Mouse (Mus musculus): ENCODE data around the gene Defb45. TPM values are rescaled to one million over a fixed set of nuclear protein-coding genes. Genes with fewer than 3 reads are reported as not detected.
A peak's percentile ranks its signal among the peaks of the same experiment; 100 is the strongest.

Gene Defb45
- total RNA-seq, 2 experiments from 2014 or later, result not detected

DNA sequence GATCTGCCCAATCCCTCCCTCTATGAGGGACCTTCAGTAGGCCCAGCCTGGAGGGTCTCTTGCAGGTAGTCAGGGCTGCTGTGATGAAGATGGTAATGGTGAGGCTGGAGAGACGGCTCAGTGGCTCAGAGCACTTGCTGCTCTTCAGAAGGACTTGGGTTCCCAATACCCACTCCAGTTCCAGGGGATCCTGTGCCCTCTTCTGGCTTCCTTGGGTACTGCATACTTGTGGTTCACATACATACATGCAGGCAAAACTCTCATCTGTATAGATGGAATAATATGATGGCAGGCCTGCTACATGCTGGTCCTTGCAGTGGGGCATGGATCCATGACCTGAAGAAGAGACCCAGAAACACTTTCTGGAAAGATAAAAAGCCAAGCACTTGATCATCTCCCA, 9.5 kb upstream of the Defb45 start:
- no peak for DNase-seq (ENCODE audit: low spot score in 2 of 2)

DNA sequence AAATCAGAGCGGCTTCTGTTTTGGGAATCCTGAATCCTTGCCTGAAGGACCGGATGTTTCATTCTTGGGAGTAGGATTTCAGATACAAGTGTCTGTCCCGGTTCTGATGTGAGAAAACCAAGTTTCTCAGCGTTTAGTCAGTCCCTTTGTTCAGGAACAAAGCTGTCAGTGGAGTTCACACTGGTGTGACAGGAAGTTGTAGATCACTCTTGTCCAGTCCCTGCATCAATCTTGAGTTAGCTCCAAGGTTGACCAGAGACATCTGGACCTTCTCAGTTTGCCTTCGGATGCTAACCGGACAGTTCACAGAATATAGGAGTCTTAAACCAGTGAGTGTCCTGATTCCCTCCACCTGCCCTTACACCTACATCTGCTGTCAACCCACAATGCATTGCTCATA, 8.5 kb upstream of the Defb45 start:
- DNase-seq (ENCODE audit: low spot score in 2 of 2), result no peak

DNA sequence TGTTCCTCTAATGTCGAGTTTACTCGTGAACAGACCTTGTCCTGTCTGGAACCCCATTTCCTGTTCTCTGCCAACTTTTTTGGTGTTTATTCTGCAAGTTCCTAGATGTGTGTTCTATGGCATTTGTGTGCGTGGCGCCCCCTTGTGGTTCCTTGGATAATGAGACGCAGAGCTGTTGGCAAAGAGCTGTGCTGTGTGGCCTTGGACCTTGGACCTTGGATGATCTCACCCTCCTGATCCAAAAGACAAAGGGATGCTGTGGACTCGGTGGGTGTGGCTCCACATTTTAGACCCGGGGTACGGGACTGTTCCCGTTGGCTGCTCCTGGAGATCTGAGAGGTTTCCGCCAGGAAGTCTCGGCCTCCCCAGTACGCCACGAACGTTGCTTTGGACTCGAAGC, 4.9 kb upstream of the Defb45 start, which contains the start of gene Defb36:
Defb36 (plus strand) TSS at position 271 of the 400 bp plus-strand sequence.
- DNase-seq (ENCODE audit: low spot score in 2 of 2), result peak; percentile 25 to 38

DNA sequence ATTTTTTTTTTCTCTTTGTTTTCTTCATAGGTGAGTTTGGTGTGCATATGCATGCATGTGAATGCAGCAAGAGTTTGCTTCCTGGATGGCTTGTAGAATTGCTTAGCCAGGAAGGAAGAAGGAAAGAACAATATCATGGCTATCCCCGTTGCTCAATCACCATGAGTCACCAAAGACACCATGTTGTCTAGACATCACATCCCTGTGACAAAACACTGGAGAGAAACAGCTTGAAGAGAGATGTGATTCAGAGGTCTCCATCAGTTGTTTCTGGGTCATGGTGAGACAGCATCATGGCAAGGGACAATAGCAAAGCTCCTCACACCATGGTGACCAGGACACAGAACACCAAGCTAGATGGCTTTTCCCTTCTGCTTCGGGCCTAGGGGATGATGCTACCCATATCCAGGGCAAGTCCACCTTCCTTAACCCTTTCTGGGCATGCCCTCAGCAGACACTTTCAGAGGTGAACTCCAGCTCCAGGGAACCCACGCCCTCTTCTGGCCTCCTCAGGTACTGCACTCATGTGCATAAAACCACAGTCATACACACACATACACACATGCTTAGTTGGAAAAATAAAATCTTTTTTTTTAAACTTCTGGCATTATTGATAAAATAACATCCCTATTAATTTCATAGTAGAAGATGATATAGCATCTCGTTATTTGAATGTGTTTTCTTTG, 2.2 kb upstream of the Defb45 start:
- no peak for DNase-seq (ENCODE audit: low spot score in 2 of 2)

DNA sequence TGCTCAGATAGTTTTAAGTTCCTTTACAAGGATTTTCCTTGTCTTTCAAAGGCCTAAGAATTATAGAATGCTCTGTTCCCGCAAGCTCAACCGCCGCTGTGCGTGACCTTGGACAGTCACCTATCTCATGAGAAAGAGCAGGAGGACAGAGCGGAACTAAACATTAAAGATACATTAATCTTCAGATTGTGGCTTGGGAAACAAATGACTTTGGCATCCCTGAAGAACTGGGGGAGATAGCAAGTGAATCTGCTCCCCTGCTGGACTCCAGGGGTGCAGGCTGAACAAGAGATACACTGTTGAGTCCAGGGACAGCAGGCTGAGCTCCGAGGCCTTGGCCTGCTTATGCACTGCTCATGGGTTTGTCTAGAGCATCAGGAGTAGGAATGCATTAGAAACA, 877 bp upstream of the Defb45 start:
- no peak for DNase-seq (ENCODE audit: low spot score in 2 of 2)

DNA sequence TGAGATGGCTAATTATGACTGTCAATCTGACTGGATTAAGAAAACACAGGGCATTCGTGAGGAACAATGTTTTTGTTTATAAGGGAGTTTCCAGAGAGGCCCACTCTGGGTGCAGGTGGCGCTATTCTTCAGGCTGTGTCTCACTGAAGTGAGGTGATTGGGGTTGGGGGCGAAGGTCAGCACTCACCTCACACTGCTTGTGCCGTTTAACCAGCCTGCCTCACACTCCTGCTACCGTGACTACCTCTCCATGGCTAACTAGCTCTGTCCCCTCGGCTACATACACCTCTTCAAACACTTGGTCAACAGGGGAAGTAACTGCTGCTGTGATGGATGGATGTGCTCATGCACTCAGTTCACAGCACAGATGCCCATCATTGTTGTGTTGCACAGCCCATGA, 10.2 kb downstream of the Defb45 start:
- no peak for DNase-seq (ENCODE audit: low spot score in 2 of 2)

DNA sequence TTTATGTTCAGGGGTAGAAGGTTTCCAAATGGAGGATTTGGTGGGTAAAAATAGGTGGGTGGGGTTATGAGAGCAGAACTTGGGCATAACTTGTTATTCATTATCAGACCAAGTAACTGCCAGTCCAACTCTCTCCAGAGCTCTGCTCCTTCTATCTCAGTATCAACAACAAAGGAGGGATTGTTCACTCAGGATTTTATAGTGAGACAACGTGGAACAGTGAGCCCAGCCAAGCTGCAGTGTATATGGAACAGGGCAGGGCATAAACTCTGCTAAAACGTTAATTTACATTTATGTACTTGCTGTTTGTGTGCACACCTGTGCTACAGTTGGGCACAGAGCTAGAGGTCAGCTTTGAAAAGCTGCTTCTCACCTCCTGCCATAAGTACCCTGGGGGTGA, 10.7 kb downstream of the Defb45 start:
- DNase-seq (ENCODE audit: low spot score in 2 of 2), result no peak

DNA sequence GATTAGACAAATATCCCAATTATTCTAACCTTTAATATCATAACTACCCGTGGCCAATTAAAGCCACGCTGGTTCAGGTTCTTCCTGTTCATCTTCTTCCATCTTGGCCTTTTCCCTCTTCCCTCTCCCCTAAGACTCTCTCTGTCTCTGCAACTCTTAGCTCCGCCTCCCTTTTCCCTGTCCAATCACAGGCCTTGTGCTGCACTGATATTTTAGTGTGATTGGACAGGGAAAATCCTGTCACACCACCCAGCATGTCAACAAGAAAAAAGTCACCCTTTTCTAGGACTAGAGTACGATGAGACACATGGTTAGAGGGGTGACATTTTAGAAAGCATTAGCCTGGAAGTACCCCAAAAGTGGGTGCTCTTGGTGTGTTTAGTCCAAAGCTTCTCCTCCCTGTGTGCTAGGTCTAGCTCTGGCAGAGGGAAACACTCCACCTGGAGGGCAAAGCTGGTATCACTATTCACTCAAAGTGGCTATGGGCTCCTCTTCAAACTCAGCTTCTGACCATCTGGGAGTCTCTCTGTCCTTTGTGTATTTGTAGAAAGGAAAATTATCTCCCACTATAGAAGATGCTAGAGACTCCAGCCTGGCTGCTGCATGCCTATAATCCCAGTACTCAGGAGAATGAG, 12.2 kb downstream of the Defb45 start:
- peak; percentile 31 to 36 for DNase-seq (ENCODE audit: low spot score in 2 of 2)

DNA sequence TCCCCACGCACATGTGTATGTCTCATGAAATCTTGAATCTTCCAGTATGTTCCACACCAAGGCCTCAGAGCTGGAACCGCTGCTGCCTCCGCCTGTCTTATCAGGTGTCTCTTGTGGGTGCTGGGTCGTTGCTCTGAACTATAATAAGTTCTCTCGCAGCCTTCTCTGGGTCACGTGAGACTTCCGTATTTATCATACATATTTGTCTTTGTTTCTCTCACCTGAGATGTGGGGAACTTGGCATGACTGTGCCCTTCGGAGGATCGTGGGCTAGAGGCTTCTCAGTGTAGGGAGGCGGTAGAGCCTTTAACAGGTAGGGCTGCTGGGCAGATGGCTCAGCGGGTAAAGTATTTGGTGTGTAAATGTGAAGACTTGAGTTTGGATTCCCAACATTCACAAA, 18.6 kb downstream of the Defb45 start:
- DNase-seq (ENCODE audit: low spot score in 2 of 2), result no peak

DNA sequence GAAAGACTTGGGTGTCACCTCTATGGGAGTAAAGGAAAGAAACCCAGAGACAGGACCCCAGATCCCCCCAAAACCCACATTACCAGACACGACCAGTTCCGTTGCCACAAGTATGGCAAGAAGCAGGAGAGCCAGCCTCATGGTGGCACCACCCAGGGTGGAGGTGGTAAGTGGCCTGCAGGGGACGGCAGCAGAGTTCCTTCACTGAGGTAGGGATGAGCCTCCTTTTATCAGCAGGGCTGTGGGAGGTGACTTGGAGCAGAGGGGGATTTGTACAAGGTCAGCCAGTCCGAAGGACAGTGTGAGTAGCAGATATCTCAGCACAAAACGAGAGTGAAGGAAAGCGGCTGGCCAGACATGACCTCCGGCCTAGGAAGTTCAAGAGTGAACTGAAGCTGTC, 19.1 kb downstream of the Defb45 start, which contains the start of gene Defb19:
Defb19 (minus strand) TSS at position 206 of the 400 bp plus-strand sequence.
- DNase-seq (ENCODE audit: low spot score in 2 of 2), result no peak

DNA sequence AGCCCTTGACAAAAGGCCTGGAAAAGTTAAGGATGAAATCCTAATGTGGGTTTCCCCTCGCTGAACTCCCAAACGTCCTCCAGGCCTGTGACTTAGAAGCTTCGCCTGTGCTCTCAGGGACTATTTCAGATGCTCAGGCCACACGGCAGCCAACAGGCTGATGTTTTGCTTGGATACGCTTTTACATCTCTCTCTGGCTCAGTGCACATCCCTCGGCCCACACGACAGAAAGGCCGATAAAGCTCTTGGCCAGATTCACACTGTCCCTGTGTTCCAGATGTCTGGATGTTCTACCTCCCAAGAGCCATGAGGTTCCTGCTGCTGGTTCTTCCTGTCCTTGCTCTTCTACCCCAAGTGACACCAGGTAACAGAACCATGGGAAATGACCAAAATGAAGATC, 25.7 kb downstream of the Defb45 start:
- no peak for DNase-seq (ENCODE audit: low spot score in 2 of 2)

DNA sequence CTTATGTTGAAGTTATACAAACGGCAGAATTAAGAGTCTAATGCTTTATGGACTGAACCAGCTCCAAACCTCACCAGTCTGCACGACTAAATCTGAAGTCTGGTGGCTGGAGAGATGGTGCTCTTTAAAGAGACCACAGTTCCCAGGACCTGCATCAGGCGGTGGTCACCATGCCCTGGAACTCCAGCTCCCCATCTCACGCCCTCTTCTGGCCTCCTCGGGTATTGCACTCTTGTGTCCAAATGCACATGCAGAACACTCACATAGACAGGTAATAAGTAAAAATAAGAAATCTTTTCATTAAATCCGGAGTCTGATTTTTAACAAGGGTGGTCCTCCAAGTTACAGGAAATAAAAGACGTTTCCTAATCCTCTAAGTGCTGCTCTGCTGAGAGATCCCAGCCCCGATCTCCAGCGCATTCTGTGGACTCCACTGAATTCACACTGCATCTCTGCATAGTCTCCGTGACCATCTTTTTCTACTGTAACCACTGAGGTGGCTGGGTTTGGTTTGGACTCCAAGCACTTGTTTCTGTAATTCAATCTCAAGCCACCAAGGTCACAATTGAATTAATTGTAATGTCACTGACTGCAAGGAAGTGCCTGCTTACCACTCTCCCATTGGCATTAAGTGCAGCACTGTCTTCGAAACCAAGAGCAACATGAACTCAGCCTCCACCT, 26.9 kb downstream of the Defb45 start, which contains the start of gene Defb21:
Defb21 (plus strand) TSS at position 631 of the 681 bp plus-strand sequence.
- peak in 1 of 2 experiments; percentile 12 for DNase-seq (ENCODE audit: low spot score in 2 of 2)

DNA sequence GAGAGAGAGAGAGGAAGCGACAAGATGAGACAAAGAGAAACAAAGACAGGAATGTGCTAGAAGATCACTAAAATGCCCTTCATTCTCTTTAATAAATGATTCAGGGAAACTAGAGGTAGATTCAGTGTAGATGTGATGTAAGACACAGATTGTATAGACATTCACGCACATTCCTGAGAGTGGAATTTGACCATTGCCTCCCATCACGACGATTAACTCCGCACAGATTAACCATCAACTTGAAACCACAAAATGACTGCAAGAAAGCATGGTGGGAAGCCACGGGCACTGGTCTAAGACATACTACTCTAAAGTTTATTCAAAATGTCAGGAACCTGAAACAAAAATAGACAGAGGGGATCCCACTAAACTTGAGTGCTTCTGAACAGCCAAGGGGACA, 28.9 kb downstream of the Defb45 start:
- DNase-seq (ENCODE audit: low spot score in 2 of 2), result no peak

DNA sequence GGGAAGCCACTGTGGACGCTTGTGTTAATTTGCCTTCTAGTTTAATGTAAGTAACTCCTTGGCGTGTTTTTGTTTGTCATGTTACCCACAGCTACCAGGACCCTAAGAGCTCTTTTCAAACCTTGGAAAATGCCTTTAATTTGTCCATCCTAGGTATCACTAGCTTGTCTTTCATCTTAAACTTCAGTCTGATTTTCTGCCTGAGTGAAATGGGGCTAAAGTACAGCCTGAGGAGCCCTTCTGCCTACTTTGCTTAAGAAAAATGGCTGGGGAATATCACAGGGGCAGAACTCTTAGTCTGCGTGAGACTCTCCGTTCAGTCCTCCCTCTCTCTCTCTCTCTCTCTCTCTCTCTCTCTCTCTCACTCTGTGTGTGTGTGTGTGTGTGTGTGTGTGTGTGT, 29.3 kb downstream of the Defb45 start:
- DNase-seq (ENCODE audit: low spot score in 2 of 2), result no peak

DNA sequence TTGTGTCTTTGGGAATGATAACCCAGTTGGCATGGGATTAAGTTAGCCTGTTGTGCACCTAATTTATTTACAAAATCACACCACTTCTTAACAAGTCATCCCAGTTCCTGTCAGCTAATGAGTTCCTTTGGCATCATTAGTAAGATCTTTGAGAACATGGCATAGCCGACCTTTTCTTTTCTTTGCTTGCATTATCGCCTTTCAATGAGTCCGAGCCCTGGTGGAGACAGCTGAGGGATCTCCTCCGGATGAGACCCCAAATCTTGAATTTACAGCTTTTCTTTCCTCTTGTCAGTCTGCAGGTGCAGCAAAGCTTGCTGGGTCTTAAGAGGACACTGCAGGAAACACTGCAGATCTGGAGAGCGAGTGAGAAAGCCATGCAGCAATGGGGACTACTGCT, 30.2 kb downstream of the Defb45 start, which contains the start of gene Gm17416:
Gm17416 (plus strand) TSS at position 301 of the 400 bp plus-strand sequence.
- DNase-seq (ENCODE audit: low spot score in 2 of 2), result no peak

DNA sequence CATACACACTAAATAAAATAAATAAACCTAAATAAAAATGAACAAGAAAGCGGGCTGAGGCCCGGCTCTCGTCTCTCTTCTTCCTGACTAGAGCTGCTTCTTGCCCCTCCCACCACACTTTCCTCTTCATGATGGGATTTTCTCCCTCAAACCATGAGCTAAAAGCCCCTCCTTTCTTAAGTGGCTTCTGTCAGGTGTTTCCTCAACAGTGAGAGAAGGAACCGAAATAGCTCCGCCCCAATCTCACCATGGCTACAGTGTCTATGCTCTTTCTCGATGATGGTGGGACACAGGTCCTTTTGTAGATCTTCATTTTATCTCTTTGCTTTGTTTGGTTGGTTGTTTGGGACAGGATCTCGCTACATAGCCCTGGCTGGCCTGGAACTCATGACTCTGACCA, 42.5 kb downstream of the Defb45 start:
- DNase-seq (ENCODE audit: low spot score in 2 of 2), result no peak

DNA sequence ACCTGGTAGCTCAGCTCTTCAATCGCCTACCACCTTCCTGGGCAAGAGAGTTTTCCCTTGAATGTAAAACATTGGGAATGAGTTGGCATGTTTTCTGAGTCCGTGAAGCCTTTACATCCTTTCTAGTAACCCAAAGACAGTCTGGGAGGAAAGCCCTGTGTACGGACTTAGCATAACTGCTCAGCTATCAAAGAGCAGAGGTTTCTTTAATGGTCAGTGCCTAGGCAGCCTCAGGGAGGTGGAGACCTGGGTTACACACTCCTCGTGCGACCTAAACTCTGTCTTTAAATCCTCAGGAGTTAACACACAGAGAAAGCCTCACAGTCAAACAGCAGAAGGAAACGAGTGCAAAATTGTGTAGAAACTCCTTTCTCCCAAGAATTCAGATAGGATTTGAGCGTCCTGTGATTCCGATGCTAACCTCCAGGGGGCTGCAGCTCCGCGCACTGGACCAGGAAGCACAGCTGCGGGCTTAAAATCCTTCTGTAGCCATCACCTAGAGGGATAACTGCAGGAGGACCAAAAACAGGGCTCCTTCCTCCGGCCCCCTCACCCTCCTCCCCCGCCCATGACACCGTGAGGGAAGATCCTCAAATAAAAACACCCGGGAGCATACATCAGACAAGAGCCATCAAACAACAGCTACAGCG, 45.3 kb downstream of the Defb45 start:
- DNase-seq (ENCODE audit: low spot score in 2 of 2), result peak; percentile 68 to 78

DNA sequence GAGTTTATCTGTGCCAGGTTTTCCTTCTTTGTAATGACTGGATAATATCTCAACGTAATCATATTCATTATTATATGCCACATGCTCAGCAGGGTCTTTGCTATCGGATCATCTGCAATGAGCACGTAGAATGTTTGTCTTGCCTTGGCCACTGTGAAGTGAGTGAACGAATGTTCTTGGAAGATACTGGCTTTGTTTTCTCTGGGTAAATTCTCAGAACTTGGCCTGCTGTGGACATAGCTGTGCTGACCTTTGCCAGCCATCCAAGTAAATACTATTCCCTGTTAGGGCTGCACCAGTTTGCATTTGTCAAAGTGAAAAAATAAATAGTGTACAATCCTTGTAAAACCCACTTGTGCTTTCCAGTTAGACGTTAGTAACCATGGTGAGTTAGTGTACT, 51.1 kb downstream of the Defb45 start:
- no peak for DNase-seq (ENCODE audit: low spot score in 2 of 2)

DNA sequence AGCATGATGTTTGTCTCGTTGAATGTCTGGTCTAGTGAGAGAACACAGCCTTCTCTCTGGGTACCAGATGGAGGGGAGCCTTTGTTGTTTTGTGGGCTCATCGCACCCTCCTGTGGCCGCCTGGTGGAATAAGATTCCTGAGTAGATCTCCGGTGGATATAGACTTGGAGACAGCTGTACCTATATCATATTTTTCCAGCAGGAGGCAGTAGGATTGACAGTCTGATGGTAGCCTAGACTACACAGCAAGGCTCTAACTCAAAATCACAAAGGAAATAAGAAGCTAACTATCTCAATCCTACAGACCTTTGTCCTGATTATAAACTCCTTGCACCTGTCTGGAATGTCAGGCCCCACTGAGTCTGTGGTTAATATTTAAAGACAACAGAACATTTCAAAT, 54.5 kb downstream of the Defb45 start:
- peak; percentile 66 to 73 for DNase-seq (ENCODE audit: low spot score in 2 of 2)

DNA sequence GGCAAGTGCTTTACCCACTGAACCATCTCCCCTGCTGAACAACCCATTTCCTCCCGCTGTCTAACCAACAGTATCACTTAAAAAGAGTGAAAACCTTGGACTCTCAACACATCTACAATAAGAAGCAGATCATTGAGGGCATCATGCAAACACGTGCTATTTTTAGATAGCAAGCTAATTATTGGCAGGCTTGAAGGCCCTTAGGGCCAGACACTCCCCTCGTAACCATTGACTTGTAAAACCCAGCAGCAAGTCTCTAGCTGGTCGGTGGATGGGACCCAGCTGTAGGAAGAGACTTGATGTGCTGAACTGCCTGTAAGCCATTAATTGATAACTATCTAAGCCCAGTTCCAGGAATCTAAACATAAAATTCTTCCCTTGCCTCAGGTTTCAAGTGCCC, 55.7 kb downstream of the Defb45 start:
- no peak for DNase-seq (ENCODE audit: low spot score in 2 of 2)
